Mouse (Mus musculus) heart, adult 9 months (tissue): Measurements from ENCODE around the gene Pln.

ENCODE experiments used
- DNase-seq, 2 experiments: peaks; one replicate each; pipeline ENCODE4 v3.0.0; 2022; ENCODE audit warnings: low spot score in 2 of 2

The Pln gene

DNA sequence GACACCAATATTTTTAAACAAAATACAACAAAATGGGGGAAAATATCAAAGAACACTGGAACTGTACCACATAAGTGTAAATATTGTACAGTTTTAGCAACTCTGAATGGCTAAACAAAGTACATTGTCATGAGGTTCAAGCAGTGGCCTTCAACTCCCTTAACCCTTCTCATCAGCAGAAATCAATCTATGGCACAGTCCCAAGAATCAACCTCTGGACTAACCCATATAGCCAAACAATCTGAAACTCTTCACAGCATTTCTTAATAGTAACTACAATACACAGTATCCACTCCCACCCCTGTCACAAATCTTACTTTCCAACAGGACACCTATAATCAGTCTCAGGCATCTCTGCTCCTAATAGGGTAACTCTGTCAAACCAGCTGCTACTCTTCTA lies 26.8 kb downstream of the Pln start:
- no peak for DNase-seq

DNA sequence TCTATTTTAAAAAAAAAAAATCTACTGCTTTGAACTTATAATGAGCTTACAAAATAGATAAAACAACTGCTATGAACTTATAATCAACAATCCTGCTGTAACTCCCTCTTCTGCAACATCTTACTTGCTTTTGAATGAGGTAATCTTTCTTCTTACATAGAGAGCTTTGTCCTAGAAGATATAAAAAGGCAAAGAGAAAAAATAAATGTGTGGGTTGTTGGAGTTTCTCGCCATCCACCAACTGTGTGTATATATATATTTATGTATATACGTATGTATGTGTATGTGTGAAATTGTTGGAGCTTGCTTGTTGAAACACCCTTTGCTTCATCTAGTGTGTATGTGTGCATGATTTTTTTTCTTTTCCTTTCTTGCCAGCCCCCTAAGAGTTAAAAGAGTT lies 29.8 kb downstream of the Pln start:
- DNase-seq, result no peak

DNA sequence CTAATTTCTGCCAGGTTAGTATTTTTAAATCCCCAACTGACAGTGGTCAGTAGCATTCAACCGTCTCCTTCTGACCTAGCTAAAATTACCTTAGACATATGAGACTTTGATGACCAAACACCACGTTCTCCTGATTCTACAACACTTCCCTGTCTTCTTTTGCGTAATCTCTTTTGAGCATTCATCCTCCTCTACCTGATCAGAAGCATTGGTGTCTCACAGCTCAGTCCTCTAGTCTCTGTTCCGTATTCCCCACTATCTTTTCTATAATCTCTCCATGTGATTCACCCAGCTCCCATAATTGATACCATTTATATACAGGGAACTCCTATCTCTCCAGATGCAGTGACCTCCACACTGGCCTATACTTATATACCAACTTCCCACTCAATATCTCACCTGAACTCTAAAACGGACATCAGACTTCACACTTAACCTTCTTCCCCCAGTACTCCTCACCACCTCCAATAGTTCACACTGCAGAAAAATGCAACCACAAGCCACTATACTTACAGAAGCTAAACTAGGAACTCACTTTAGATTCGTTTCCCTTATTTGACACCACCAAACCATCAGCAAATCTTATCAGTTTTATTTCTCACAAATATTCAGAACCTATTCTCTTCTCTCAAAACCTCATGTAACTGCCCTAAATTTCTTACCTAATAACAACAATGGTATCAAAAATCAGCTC lies 36.6 kb downstream of the Pln start:
- no peak for DNase-seq

DNA sequence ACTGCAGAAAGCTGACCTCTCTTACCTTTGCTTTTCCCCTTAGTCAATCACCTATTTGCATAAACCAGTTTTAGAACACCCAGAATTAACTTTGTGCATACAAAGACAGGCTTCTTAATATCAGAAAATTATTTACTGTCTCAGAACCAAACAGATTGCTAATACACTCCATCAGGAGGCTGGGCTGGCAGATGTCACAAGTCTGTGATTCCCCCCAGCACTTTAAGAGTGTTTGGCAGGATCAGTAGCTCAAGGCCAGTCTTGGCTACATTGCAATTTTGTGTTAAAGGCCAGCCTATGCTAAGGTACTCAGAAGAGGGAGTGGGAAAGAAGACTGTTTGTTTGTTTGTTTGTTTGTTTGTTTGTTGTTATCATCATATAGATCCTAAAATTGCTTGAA lies 39.6 kb downstream of the Pln start:
- no peak for DNase-seq

DNA sequence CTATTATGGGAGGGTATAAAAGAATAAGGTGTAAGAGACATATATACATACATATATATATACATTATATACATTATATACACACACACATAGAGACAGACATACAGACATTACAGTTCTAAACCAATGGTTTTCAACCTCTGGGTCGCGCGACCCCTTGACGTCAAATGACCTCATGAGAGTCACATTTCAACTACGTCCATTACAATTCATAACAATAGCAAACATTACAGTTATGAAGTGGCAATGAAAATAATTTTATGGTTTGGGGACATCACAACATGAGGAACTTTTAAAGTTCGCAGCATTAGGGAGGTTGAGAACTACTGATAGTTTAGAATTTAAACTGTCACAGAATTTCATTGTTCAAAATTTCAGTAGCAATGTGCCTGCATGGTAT lies 40.8 kb downstream of the Pln start:
- DNase-seq, result no peak

DNA sequence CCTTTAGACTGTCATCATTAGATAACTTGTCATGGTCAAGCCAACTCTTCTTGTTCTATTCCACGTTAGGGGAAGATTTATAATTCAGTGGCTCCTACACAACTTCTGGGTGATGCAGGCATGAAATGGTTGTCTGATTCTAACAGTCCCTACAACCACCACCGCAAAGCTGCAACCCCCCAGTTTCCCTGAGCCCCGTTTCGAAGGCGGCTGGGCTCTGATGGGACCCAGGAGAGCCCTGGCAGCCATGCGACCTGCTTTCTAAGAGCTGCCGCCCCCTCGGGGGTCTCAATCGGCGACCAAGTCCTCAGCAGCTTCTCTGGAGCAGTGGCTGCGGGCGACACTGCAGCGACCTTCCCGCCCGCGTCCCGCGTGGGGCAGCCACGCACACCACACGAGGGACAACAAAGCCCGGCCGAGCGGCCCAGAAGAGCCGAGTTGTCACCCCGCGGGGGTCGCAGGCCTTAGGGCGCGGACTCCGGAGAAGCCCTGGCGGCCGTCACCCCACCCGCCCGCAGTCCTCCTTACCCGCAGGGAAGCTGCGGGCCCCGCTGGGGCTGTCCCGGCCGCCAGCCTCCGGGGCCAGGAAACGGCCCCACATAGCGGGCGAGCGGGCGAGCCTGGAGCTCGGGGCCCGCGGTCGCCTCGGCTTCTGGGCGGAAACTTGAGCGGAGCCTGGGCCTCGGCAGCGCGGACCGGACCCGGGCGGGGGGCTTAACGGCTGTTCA lies 41.7 kb downstream of the Pln start:
- DNase-seq, result peak; percentile 33 to 42

DNA sequence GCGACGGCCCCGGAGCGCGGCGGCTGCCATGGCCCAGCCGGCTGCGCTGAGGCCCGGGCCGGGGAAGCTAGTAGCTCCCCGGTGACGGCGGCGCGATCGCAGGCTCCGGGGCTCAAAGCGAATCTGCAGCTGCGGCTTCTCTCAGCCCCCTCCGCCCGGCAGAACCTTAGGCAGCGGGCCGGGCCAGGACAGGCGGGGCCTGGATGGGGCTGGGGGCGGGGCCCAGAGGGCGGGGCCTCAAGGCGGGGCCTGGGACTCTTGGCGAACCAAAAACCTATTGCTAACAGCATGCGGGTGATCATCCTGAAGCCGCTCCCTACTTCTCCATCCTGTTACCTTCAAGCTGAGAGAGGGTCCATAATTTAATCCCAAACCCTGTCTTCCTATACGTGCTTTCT lies 42.2 kb downstream of the Pln start, which contains the start of gene Cep85l:
Cep85l (minus strand) TSS at position 239 of the 398 bp plus-strand sequence.
- DNase-seq, result peak; percentile 88 to 91

DNA sequence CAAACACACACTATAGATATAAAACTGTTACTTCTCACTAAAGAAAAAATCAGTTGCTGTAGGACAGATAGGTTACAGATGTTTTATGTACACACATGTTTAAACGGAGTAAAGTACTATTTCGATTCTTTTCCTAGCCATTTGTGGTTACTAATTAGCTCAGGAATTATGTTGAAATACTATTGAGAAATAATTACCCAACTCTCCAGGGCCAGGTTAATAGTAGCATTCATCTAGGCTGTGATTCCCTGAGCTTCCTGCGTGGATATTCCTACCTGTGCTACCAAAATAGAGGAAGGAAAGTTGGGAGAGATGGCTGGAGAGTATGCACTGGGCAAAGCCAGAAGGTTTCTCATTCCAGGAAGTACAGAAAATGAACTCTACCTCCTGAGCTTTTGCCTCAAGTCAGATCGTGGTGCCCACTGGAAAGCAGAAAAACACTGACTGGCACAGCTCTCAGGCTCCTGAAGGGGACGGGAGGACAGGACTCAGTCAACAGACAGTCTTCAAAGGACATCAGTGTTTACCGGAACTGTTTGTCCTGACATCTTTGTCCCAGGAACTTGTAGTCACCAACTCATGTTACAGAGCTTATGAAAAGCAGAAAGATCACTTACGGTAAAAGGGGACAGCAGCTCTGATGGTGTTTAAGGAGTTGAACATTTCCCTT lies 45.4 kb downstream of the Pln start:
- no peak for DNase-seq

DNA sequence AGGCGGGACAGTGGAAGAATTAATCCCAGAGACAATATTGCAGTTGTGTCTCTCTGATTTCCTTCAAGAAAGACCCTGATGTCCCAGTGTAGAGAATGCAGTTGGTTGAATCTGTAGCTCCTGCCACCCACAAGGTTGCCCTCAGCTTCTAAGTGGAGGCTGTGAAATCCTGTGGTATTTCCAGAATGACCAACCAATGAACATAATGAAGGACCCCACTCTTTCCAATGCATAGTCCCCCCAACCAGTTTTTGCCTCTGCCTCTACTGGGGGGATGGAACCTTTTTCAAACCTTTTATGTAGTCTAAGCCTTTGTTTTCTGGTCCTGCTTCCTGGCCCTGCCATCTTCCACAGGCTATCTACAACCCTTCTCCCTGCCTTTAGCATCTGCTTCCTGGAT lies 47.4 kb downstream of the Pln start:
- DNase-seq, result no peak

DNA sequence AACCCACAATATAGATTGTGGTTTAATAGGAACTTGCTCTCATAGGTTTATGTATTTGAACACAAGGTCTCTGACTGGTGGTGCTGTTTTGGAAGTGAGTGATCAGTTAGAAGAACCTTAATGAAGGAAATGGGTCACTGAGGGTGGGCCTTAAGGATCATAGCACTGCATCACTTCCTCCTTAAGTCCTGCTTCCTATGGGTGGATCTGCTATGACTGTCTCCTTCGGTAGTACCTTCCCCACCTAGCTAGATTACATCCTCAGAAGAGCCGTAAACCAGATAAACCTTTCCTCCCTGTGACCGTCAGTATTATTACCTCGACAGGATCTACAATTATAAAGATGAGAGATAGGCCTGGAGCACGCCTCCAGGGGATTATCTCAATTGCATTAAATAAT lies 48.0 kb downstream of the Pln start:
- no peak for DNase-seq

DNA sequence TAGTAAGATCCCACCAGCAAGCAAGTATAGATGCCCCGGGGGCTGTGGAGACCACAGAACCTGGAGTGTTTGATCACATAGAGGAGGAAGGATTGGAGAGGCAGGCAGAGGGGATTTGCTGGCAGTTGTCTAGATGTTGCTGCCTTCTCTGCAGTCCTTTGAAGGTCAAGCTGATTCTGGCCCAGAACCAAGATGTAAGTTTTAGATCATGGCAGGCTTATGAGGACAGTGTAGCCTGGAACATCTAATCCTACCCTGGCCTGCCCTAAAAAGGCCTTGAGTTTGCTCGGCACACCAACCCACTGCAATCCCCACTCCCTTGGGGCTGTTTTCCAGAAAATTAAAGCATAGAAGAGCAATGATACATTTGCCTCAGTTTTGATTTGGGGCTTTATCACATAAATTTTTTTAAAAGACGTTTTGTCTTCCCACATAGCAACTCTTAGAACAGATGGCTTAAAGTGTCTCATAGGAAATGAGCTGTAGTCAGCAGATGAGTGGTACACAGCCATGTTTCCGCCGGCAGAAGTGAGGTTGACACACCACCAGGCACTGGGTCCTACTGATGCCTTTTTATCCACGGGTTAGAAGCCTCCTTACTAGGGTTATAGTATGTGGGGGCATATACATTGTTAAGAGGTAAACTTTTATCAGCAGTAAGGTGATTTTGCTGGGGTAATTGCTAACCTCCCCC lies 50.9 kb downstream of the Pln start:
- no peak for DNase-seq

DNA sequence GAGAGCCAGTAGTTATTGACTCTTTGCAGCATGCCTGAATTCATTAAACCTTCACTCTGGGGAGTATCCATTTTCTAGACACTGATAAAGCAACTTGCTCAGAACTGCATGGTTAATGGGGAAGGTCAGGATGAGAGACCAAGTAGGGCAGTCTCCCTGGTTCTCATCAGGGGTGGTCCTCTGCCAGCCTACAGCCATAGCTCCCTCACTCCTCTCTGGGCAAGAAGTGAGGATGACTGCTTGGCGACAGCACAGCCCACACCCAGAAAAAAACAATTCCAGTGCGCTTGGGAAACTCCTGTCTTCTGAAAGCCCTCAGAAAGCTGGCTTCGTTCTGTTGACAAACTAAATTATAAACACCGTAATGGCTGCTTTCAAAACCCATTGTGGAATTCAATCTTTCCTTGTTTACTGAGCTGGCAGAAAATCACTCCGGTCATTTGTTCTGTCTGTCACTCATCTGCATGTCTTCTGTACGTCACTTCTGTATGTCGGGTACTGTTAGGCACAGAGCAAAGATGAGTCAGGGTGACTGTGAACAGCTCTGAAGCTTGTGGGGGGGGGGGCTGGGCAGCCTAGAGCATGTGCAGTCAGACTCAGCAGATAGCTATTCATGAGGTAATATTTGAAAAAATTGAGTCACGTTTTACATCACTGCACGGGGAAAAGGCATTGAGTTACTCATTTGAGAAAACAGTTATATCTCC lies 57.6 kb downstream of the Pln start:
- DNase-seq, result no peak
